Mouse (Mus musculus) lung, postnatal 10 days (tissue): Measurements from ENCODE around the gene Hapln1.

Source experiments
- DNase-seq: peaks from one replicate; pipeline ENCODE4 v3.0.0; 2021

The Hapln1 gene

GRCm38 (mm10) chr13:89539205-89539886 lies at the start of gene Hapln1:
Hapln1 (plus strand) TSS chr13:89539796.
- peak; percentile 45 for DNase-seq

DNA sequence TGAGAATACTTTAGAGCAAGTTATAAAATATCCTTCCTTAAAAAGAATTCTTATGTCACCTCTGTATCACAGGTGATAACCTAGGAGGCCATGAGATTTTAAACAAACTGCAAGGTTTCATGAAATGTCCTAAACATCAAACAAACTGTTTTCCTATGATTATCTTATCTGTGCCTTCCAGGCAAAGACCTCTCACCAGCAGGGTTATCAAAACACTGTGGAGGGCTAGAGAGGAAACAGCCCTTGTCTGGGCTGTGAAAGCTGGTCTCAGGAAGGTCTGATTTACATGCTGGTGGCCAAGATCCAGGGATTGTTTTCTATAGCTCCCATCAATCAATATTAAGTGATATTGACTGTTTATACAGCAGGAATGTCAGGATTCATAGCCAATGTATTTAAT lies 46.4 kb upstream of the Hapln1 start:
- DNase-seq: no peak

DNA sequence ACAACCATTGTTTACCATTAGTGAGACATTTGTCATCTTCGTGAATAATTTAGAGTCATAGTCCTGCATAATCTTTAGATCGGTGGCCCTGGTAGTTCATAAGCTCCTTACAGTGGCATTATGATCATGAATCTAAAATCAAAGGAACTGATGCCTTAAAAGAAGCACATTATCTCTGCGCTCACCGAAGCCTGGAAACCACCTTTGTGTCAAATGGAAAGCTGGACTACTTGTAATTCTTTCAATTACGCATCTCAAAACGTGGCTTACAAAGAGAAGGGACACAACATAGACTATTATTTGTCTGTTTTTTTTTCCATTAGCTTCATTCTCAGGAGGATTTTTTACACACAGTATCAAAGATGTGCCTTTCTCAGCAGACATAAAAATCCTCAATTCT lies 45.9 kb upstream of the Hapln1 start:
- no peak for DNase-seq

DNA sequence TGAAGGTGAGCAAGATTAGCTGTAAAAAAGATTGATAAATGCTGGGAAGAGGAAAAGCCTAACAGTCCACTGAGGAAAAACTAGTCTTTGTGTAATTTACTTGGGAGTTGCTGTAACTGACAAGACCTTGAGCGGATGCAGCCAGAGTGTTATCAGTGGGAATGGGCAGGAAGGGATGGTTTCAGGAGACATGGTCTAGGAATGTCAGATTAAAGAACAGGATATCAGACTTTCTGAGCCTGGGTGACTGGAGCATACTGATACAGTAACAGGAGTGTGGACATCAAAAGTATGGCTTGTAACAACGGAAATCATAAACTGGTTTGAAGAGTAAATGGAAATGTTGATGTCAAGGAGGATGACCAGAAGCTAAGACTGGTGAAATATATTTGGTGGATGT lies 43.0 kb upstream of the Hapln1 start:
- DNase-seq: no peak

- DNase-seq: no peak
These were observed 40.2 kb upstream of the Hapln1 start for GRCm38 (mm10) chr13:89499419-89499818.

DNA sequence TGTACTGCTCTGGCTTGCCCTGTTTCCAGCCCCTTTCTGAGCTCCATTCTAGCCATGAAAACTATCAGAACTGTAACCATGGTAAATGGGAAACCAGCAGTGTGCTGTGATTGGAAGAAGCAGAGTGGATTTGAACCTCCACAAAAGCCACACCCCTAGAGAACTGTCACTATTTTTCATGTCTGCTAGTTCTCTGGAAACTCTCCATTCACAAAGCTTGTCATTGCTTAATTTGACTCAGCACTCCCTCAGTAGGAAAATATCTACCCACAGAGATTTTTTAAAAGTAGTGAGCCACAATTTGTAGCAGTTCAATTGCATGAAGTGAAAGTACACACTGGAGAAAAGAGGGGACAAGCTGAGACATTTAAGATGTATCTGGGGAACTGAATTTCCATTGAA lies 18.1 kb upstream of the Hapln1 start:
- no peak for DNase-seq

DNA sequence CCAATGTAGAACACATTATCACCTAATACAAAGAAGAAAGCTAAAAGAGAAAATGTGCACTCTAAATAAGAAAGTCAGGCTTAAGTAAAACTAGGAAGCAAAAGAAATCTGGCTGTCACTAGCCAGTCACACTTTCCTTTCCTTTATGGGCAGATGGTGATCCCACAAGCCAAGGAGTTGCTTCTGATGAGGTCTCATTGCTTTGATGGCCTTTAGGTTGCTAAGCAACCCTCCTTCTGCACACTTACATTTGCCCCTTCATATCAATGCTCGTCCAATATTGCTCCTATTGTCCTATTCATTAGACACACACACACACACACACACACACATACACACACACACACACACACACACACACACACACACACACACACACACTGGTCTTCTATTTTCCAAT lies 10.9 kb upstream of the Hapln1 start:
- DNase-seq: no peak

GRCm38 (mm10) chr13:89530386-89530785 lies 9.2 kb upstream of the Hapln1 start:
- DNase-seq: no peak

- no peak for DNase-seq
These were observed 280 bp downstream of the Hapln1 start for GRCm38 (mm10) chr13:89539887-89540264.

DNA sequence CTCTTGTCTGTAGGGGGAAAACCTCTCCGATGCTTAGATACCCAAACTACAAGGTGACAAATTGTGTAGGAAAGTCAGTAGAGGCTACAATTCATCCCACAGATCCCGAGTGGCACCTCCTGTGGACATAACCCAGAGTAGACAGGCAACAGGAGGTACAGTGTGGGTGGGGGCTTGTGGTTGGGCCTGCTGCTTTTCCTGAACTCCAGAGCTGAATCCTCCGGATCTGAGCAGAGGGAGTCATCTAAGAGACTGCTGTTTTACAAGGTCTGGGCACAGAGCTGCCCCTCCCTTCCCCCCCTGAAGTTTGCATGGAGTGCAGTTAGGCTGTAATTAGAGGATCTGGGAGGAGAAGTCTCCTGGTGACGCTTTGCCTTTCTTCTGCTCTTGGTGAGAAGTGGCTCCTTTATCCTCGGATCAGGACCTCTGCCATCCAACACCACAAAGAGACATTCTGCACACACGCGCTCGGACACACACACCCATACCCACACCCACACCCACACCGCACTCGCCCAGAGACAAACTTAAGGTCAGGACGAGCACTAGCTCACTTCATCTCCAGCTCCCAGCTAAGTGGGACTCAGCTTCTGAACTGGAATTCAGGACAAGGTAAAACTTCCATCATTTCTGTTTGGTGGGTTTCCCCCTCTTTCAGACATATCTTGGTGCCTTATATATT lies 846 bp downstream of the Hapln1 start:
- DNase-seq: no peak

DNA sequence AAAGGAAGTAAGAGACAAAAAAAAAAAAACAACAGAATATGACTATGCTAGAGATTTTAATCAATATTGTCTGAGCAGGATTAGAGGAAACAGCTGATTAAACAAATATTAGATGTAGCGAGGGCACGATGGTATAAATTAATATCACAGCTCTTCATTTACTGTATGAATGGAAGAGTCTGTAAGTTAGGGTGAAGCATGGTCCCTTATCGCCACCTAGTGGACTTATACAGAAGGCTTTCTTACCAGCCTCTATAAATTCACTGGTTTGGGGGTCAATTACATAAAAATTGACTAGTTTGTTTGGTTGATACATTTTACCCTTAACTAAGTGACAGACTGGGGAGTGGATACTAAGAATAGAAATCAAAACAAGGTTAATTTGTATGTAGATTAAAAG lies 3.4 kb downstream of the Hapln1 start:
- peak; percentile 54 for DNase-seq

- peak; percentile 73 for DNase-seq
These were observed 8.7 kb downstream of the Hapln1 start for GRCm38 (mm10) chr13:89548203-89548740.

GRCm38 (mm10) chr13:89549507-89549906 lies 9.9 kb downstream of the Hapln1 start:
- DNase-seq: no peak

DNA sequence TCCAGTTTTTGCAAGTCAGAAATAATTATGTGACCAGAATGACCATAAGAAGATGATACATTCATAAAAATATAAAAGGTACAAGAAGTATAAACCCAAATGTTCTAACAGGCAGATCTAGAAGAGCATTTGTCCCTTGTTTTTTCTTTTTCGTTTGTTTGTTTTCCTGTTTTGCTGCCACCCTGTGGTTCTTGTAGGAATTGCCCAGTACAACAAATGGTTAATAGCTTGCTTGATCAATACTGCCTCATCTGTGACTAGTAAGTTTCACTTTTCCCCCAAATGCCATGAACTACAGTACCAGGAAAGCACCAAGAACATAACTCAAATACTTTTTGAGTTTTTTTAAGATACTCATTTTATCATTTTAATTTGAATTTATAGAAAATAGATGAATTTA lies 11.9 kb downstream of the Hapln1 start:
- DNase-seq: no peak

GRCm38 (mm10) chr13:89564518-89564917 lies 24.9 kb downstream of the Hapln1 start:
- no peak for DNase-seq

DNA sequence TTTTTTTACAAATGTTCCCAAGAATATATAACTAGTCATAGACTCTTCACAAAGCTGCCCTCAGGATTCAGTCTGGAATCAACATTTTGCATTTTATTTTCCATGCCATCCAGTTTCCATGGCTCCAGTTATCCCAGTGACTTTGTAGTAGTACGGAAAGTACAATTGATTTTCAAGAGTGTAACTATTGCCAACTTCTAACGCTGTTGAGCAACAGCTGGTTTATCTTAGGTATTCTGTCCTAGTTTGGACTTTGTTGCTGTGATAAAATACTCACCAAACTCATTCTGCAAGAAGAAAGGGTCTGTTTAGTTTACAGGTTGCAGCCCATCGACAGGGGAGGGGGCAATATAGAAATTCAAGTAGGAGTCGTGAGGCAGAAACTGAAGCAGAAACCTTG lies 26.7 kb downstream of the Hapln1 start:
- DNase-seq: no peak

GRCm38 (mm10) chr13:89579115-89579514 lies 39.5 kb downstream of the Hapln1 start:
- no peak for DNase-seq

DNA sequence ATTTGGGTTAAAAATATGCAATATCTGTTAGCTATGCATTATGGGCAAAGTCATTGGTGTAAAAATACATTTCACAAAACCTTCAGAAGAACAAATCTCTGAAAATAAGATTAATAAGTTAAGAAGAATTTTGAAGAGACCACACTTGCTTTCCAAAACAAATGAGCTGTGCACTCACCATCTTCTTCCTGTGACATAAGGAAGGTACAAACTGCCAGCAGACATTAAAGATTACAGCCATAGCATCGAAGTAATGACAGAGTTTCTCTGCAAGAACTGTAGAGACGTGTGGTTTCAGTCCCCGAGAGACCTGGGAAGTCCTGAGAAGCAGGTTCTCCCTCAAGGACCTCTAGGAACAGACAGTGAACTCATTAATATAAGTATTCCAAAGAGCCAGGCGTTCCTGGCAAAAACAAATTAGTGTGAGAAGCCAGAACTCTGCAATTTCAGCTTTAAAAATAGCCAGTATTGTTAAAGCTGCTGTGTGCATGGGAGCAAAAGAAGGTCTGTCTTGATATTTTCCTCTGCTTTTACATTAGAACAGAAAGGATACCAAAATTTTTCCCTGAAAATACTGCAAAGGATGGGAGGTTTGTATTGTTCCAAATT lies 43.6 kb downstream of the Hapln1 start:
- DNase-seq: no peak

- no peak for DNase-seq
These were observed 44.4 kb downstream of the Hapln1 start for GRCm38 (mm10) chr13:89583747-89584738.

DNA sequence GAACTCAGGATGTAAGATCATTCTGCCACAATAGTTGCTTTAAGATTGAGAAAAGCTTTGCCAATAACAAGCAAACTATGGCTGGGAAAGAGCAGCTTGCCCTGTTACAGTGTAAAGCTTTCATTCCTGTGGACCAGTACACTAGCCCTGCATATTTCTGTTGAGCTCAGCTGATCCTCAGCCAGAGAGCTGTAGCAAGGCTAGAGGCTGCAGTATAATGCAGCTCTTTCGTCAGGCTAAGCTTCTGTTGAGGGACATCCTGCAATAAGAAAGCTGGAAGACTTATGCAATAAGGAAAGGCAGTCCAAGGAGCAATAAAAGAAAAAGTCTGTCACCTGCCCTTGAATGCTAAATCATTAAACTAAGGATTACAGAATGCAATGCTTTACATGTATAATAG lies 45.5 kb downstream of the Hapln1 start:
- no peak for DNase-seq

GRCm38 (mm10) chr13:89595105-89595504 lies 55.5 kb downstream of the Hapln1 start:
- no peak for DNase-seq

GRCm38 (mm10) chr13:89597354-89597753 lies 57.8 kb downstream of the Hapln1 start:
- no peak for DNase-seq

GRCm38 (mm10) chr13:89600466-89600865 lies 60.9 kb downstream of the Hapln1 start:
- no peak for DNase-seq
